Mouse (Mus musculus): ENCODE measurements around the gene Ormdl3.

- TF ChIP-seq GATA1 (IDR thresholded peaks at IDR 0.05; ENCODE audit: borderline replicate concordance, low read length) (no peak), FLI1 (IDR thresholded peaks at IDR 0.05; ENCODE audit: low read length) (no peak)
Observed at GRCm38 (mm10) chr11:98569461-98569860, 17.7 kb downstream of the Ormdl3 start.

Measured in megakaryocyte, embryonic 14.5 days (primary cell).